Mouse (Mus musculus): ENCODE data around the gene Wrnip1. TPM values are rescaled to one million over a fixed set of nuclear protein-coding genes. Genes with fewer than 3 reads are reported as not detected.
"Not testable (repeated sequence)": the region's sequence is repeated elsewhere in the genome, so short reads cannot be mapped to it uniquely, and the experiment has no call there.

The Wrnip1 gene
- polyA plus RNA-seq, 1 experiment from 2014 or later, result 30.2 TPM

DNA sequence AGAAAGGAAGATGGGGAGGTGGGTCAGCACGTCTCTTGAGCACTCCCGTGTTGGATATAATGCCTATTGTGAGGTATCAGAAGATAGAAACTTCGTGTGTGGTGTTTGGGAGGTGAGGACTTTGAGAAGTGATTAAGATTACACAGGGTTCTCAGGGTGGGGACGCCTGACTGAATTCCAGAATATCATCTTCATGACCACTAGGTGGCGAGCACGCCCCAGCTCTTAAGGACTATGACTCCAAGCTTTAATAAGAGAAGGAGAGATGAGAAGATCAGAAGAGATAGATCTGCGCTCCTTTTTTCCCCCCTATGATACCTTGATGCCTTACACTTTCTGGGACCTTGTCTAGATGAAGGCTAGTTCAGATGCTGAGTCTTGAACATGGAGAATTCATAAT, 50.1 kb downstream of the Wrnip1 start:
- H3K27me3 ChIP-seq (replicated peaks), result no peaks in the 10 kb centered on the region
- 10% methylated on average over 7 of the region's 7 CpGs for WGBS
- peaks cover 21% of the 10 kb centered on the region for H3K4me1 ChIP-seq (replicated peaks)
- no peak overlapping the region for H3K27ac ChIP-seq (ENCODE audit: poor library complexity, severe bottlenecking)
- no peaks in the 10 kb centered on the region for H3K36me3 ChIP-seq
- no peaks in the 10 kb centered on the region for H3K9me3 ChIP-seq (replicated peaks)
- no peak overlapping the region for H3K9ac ChIP-seq
- no peak overlapping the region for H3K4me3 ChIP-seq
- no peak for ATAC-seq (ENCODE audit: insufficient number of reproducible peaks, low FRiP score)
- H3K4me2 ChIP-seq, result no peak overlapping the region

DNA sequence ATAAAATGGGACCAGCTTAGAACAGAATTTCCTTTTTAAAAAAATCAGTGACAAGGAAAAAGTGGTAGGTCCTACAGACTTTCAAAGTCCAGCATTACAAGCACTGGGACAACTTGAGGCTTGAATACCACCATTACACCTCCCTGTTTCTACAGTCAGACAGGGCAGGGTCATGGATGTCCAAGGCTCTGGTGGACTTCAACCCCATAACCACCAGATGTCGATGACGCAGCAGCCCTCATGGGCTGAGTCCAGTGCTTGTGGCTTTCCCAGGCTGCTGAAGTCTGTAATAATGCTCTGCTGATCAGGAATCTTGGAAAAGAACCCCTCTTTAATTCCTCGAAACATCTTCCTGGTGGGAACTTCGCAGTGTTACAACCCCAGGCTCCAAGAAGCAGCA, 50.7 kb downstream of the Wrnip1 start:
- ATAC-seq (ENCODE audit: insufficient number of reproducible peaks, low FRiP score), result no peak

DNA sequence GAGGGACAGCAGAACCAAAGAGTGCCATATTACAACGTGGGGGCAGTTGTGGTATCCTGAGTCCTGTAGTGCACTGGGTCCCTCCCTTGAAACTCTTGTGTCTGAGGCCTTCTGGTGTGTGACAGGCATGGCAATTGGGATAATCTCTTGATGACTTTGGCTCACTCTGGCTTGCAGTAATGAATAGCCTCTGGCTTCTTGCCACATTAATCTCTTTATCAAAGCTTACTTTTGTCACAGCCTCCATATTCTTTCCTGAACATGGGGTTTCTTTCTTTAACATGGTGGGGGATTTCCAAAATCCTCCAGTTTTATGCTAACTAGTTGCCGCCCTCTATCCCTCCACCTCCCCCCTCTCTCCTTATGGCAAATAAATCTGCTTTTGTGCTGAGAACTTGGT, 51.2 kb downstream of the Wrnip1 start:
- H3K9me3 ChIP-seq (replicated peaks), result no peaks in the 10 kb centered on the region
- WGBS, result 69% methylated on average over 2 of the region's 2 CpGs
- H3K4me1 ChIP-seq (replicated peaks), result peaks cover 21% of the 10 kb centered on the region
- no peaks in the 10 kb centered on the region for H3K36me3 ChIP-seq
- H3K27ac ChIP-seq (ENCODE audit: poor library complexity, severe bottlenecking), result no peak overlapping the region
- no peak overlapping the region for H3K9ac ChIP-seq
- H3K4me2 ChIP-seq, result no peak overlapping the region
- no peak overlapping the region for H3K4me3 ChIP-seq
- no peak for ATAC-seq (ENCODE audit: insufficient number of reproducible peaks, low FRiP score)
- no peaks in the 10 kb centered on the region for H3K27me3 ChIP-seq (replicated peaks)

More for the DNA sequence above, 50.7 kb downstream of the Wrnip1 start:
- Histone ChIP-seq H3K36me3 (no peaks in the 10 kb centered on the region), H3K4me3 (no peak overlapping the region), H3K9me3 (replicated peaks) (no peaks in the 10 kb centered on the region), H3K27ac (ENCODE audit: poor library complexity, severe bottlenecking) (no peak overlapping the region), H3K27me3 (replicated peaks) (no peaks in the 10 kb centered on the region), H3K4me1 (replicated peaks) (peaks cover 21% of the 10 kb centered on the region), H3K9ac (no peak overlapping the region), H3K4me2 (no peak overlapping the region)
- 90% methylated on average over 4 of the region's 4 CpGs for WGBS

DNA sequence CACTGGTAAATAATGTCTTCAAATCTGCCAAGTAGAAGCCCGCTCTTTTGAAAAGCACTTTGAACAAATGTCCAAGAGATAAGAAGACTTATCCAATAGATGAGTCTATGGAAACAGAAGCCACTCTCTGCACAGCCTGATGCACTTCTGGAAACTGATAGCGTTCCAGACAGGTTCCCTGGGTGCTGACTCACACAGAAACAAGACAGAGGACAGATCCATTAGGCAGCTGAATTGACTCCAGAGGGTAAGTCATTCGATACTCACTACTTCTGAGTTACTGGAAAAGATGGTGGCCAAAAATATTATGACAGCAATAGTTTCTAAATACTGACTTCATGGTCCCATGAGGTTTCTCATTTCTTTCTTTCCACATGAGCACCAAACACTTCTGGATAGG, 59.0 kb downstream of the Wrnip1 start:
- no peak overlapping the region for H3K4me2 ChIP-seq
- H3K27me3 ChIP-seq (replicated peaks), result no peaks in the 10 kb centered on the region
- no peak overlapping the region for H3K27ac ChIP-seq (ENCODE audit: poor library complexity, severe bottlenecking)
- H3K4me3 ChIP-seq, result no peak overlapping the region
- no peaks in the 10 kb centered on the region for H3K36me3 ChIP-seq
- H3K9me3 ChIP-seq (replicated peaks), result no peaks in the 10 kb centered on the region
- ATAC-seq (ENCODE audit: insufficient number of reproducible peaks, low FRiP score), result no peak
- 0 out of 2 replicates have a peak, but pooled peaks cover 2% of the 10 kb centered on the region for H3K4me1 ChIP-seq (replicated peaks)
- WGBS, result 24% methylated on average over 3 of the region's 3 CpGs
- H3K9ac ChIP-seq, result no peak overlapping the region

DNA sequence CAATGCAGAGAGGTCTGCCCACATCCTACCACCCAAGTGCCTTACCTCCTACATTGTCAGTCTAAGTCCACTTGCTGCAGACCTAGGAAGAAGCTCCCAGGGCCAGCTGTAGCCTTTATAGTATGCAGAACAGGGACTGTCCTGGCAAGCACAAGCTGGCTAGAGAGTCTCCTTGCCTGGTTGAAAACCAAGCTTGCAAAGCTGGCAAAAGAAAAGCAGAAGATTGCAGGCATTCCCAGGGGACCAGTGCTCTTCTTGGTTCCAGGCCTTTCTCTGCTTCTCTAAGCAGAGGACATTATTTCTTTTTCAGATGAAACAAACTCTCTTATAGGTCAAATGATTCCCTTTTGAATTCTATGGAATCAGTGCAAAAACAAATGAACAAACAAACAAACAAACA, 61.6 kb downstream of the Wrnip1 start:
- H3K9me3 ChIP-seq (replicated peaks), result no peaks in the 10 kb centered on the region
- H3K4me3 ChIP-seq, result no peak overlapping the region
- H3K36me3 ChIP-seq, result no peaks in the 10 kb centered on the region
- no peak overlapping the region for H3K4me2 ChIP-seq
- H3K4me1 ChIP-seq (replicated peaks), result 0 out of 2 replicates have a peak, but pooled peaks cover 2% of the 10 kb centered on the region
- H3K27me3 ChIP-seq (replicated peaks), result no peaks in the 10 kb centered on the region
- H3K9ac ChIP-seq, result no peak overlapping the region
- no peak for ATAC-seq (ENCODE audit: insufficient number of reproducible peaks, low FRiP score)
- H3K27ac ChIP-seq (ENCODE audit: poor library complexity, severe bottlenecking), result no peak overlapping the region

DNA sequence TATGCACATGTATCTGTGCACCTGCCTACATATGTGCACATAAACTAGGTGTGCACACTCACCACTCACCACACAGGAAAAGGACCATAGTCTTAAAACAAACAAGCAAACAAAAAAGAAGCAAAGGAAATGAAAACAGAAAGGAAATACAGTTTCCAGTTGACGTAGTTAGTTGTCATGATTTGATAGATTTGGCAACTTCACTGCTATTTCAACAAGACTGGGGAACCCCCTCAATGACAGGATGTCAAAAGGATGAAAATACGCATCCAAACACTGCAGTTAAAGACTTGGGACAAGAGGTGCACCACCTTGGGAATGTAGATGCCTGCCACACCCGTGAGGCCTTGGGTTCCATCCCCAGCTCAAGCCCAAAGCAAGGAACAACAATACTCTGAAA, 62.7 kb downstream of the Wrnip1 start:
- H3K9ac ChIP-seq; H3K36me3 ChIP-seq; H3K9me3 ChIP-seq (replicated peaks); H3K4me3 ChIP-seq; H3K4me2 ChIP-seq; ATAC-seq (ENCODE audit: insufficient number of reproducible peaks, low FRiP score); H3K27ac ChIP-seq (ENCODE audit: poor library complexity, severe bottlenecking); H3K27me3 ChIP-seq (replicated peaks); H3K4me1 ChIP-seq (replicated peaks): not testable (repeated sequence)
- WGBS, result 80% methylated on average over 3 of the region's 3 CpGs

DNA sequence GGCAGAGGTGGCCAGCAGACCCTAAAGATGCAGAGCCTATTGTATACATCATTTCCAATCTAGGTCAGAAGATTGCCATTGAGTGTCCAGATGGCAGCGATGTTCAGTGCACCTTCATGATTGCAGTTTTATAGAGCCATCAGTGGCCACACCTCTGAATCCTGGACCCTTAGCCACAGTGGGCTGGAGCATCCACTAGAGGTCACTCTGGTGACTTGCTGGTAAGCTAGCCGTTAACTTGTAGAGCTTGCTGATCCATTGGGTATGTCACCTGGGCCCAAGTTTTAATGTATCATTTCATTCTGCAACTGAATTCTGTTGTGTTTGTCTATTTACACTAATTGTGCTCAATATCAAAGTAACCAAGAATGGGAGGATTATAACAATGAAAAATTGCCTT, 63.8 kb downstream of the Wrnip1 start:
- WGBS, result 55% methylated on average over 2 of the region's 2 CpGs
- Histone ChIP-seq H3K4me1 (replicated peaks) (peaks cover 2% of the 10 kb centered on the region; the same call in 1 of the 2 replicates), H3K27me3 (replicated peaks) (no peaks in the 10 kb centered on the region), H3K4me3 (no peak overlapping the region), H3K9me3 (replicated peaks) (no peaks in the 10 kb centered on the region), H3K9ac (no peak overlapping the region), H3K36me3 (no peaks in the 10 kb centered on the region), H3K4me2 (no peak overlapping the region), H3K27ac (ENCODE audit: poor library complexity, severe bottlenecking) (no peak overlapping the region)
- ATAC-seq (ENCODE audit: insufficient number of reproducible peaks, low FRiP score), result no peak

DNA sequence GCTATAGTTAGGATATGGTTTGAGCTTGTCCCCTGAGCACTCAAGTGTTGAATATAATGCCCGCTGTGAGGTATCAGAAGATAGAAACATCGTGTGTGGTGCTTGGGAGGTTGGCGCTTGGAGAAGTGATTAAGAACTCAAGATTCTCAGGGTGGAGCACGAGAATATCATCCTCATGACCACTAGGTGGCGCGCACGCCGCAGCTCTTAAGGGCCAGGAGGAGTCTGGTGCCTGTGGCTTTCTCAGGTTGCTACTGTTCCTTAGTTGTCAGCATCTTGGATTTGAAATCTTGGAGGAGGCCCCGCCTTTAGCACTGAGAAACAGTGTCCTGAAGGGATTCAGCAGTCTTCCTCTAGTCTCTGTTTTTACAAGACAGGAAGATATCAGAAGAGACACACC, 64.6 kb downstream of the Wrnip1 start:
- Histone ChIP-seq H3K36me3 (no peaks in the 10 kb centered on the region), H3K4me1 (replicated peaks) (no peaks in the 10 kb centered on the region; the same call in 1 of the 2 replicates), H3K9me3 (replicated peaks) (no peaks in the 10 kb centered on the region), H3K27me3 (replicated peaks) (no peaks in the 10 kb centered on the region), H3K9ac (no peak overlapping the region), H3K27ac (ENCODE audit: poor library complexity, severe bottlenecking) (no peak overlapping the region), H3K4me3 (no peak overlapping the region), H3K4me2 (no peak overlapping the region)
- 5% methylated on average over 9 of the region's 9 CpGs for WGBS
- no peak for ATAC-seq (ENCODE audit: insufficient number of reproducible peaks, low FRiP score)

DNA sequence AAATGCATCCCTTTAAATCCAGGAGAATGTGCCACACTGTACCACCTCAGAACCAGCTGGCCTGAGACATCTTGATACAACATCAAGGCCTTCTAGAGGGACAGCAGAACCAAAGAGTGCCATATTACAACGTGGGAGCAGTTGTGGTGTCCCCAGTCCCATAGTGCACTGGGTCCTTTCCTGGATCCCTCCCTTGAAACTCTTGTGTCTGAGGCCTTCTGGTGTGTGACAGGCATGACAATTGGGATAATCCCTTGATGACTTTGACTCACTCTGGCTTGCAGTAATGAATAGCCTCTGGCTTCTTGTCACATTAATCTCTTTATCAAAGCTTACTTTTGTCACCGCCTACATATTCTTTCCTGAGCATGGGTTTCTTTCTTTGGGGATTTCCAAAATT, 65.2 kb downstream of the Wrnip1 start:
- Histone ChIP-seq H3K4me3 (no peak overlapping the region), H3K27ac (ENCODE audit: poor library complexity, severe bottlenecking) (no peak overlapping the region), H3K9me3 (replicated peaks) (no peaks in the 10 kb centered on the region), H3K36me3 (no peaks in the 10 kb centered on the region), H3K4me1 (replicated peaks) (no peaks in the 10 kb centered on the region; the same call in 1 of the 2 replicates), H3K9ac (no peak overlapping the region), H3K4me2 (no peak overlapping the region), H3K27me3 (replicated peaks) (no peaks in the 10 kb centered on the region)
- ATAC-seq (ENCODE audit: insufficient number of reproducible peaks, low FRiP score), result no peak
- 62% methylated on average over 2 of the region's 2 CpGs for WGBS

DNA sequence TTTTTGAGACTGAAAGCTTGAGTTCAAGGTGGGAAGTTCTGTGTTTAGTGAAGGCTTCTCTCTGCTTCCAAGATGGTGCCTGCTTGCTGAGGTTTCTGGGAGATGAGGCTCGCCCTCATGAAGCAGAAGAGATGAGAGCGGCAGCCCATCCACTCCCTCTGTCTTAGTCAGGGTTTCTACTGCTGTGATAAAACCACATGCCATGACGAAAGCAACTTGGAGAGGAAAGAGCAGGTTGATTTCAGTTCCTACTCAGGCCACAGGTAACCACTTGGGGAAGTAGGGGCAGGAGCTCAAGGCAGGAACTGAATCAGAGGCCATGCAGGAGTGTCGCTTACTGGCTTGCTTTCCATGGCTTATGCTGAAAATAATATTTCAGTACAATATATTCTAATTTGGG, 66.4 kb downstream of the Wrnip1 start:
- H3K4me3 ChIP-seq; H3K27me3 ChIP-seq (replicated peaks); H3K27ac ChIP-seq (ENCODE audit: poor library complexity, severe bottlenecking); H3K4me2 ChIP-seq; H3K9me3 ChIP-seq (replicated peaks); ATAC-seq (ENCODE audit: insufficient number of reproducible peaks, low FRiP score); H3K4me1 ChIP-seq (replicated peaks); H3K36me3 ChIP-seq; H3K9ac ChIP-seq: not testable (repeated sequence)
- WGBS, result 79% methylated on average over 4 of the region's 4 CpGs

DNA sequence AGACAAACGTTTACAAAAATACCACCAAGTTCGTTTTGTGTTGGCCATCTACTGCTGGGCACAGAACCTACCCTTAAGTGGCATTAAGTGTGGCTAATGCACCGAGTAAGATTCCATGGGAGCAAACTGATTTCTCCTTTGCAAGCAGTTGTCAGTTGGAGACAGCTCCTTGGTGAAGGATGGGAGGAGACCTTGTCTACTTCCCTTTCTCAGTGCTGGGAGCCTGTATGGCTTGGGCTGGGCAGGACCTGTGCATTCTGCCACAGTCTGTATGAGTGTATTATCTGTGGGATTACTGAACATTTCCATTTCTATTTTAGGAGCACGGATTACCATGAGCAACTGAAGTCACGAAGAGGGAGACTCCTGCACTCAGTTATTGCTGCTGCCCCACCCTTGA, 67.0 kb downstream of the Wrnip1 start:
- no peaks in the 10 kb centered on the region for H3K27me3 ChIP-seq (replicated peaks)
- H3K9ac ChIP-seq, result no peak overlapping the region
- H3K36me3 ChIP-seq, result no peaks in the 10 kb centered on the region
- no peaks in the 10 kb centered on the region for H3K9me3 ChIP-seq (replicated peaks)
- WGBS, result 52% methylated on average over 5 of the region's 5 CpGs
- H3K4me2 ChIP-seq, result no peak overlapping the region
- H3K27ac ChIP-seq (ENCODE audit: poor library complexity, severe bottlenecking), result no peak overlapping the region
- no peaks in the 10 kb centered on the region; the same call in 1 of the 2 replicates for H3K4me1 ChIP-seq (replicated peaks)
- no peak overlapping the region for H3K4me3 ChIP-seq
- ATAC-seq (ENCODE audit: insufficient number of reproducible peaks, low FRiP score), result no peak

Measured in heart, embryonic 12.5 days (tissue).